Mouse (Mus musculus) hindbrain, embryonic 11.5 days (tissue): ENCODE results near the gene Ticrr. TPM values are rescaled to one million over a fixed set of nuclear protein-coding genes. Genes with fewer than 3 reads are reported as not detected.

Source experiments
- ATAC-seq: fragments of 200-750 bp; cut with Nextera tagmentation; 2 replicates; pipeline ENCODE4 v1.8.0; 2017; ENCODE audit warnings: mild to moderate bottlenecking, moderate TSS enrichment, moderate library complexity; ENCODE audit not compliant: low FRiP score
- DNase-seq: peaks from one replicate; pipeline ENCODE4 v3.0.0-alpha.2; 2015; ENCODE audit warnings: low spot score
- H3K27ac ChIP-seq: fragments of 300-500 bp; sonication (generic); 2 replicates; pipeline ENCODE4 v1.5.1; 2014; ENCODE audit warnings: mild to moderate bottlenecking, low read depth, low read length
- H3K27me3 ChIP-seq: fragments of 300-500 bp; sonication (generic); 2 replicates; pipeline ENCODE4 v1.6.1; 2014; ENCODE audit warnings: mild to moderate bottlenecking, low read length, moderate library complexity, mixed read lengths; ENCODE audit not compliant: control insufficient read depth, insufficient read depth
- H3K36me3 ChIP-seq: fragments of 300-500 bp; sonication (generic); 2 replicates; pipeline ENCODE4 v1.6.1; 2014; ENCODE audit warnings: mild to moderate bottlenecking, low read length, moderate library complexity, mixed read lengths; ENCODE audit not compliant: control insufficient read depth, insufficient read depth
- H3K4me1 ChIP-seq: fragments of 300-500 bp; sonication (generic); replicated peaks from 2 replicates; pipeline ENCODE4 v1.6.1; 2014; ENCODE audit warnings: low read length, mixed read lengths; ENCODE audit not compliant: control insufficient read depth, insufficient read depth
- H3K4me2 ChIP-seq: fragments of 300-500 bp; sonication (generic); replicated peaks from 2 replicates; pipeline ENCODE4 v1.6.1; 2014; ENCODE audit warnings: mild to moderate bottlenecking, low read depth, low read length
- H3K4me3 ChIP-seq: fragments of 300-500 bp; sonication (generic); 2 replicates; pipeline ENCODE4 v1.5.1; 2014; ENCODE audit warnings: low read depth, low read length
- H3K9ac ChIP-seq: fragments of 300-500 bp; sonication (generic); 2 replicates; pipeline ENCODE4 v1.6.1; 2014; ENCODE audit warnings: low read depth, low read length
- H3K9me3 ChIP-seq: fragments of 300-500 bp; sonication (generic); 2 replicates; pipeline ENCODE4 v1.6.1; 2016; ENCODE audit warnings: low read length; ENCODE audit not compliant: control insufficient read depth
- WGBS: fragments of 180-500 bp; shearing (Covaris S2); extraction: QIAGEN DNeasy Blood & Tissue Kit; methylation state at CpG from one replicate; pipeline ENCODE4 v1.1.7; 2014; 5-methylcytosine and 5-hydroxymethylcytosine counted together
- polyA plus RNA-seq: library from polyadenylated mRNA; unstranded; fragments of >200 nt; fragmentation: Nextera tagmentation; extraction: Ambion mirVana; gene quantifications from 2 replicates; pipeline ENCODE4 v1.2.1, GENCODE M21; 2014

The Ticrr gene
- polyA plus RNA-seq, 1 experiment from 2014 or later = 16.6 TPM

GRCm38 (mm10) chr7:79710831-79711230 is 50.8 kb downstream of the Ticrr start:
- ATAC-seq = no peak

DNA sequence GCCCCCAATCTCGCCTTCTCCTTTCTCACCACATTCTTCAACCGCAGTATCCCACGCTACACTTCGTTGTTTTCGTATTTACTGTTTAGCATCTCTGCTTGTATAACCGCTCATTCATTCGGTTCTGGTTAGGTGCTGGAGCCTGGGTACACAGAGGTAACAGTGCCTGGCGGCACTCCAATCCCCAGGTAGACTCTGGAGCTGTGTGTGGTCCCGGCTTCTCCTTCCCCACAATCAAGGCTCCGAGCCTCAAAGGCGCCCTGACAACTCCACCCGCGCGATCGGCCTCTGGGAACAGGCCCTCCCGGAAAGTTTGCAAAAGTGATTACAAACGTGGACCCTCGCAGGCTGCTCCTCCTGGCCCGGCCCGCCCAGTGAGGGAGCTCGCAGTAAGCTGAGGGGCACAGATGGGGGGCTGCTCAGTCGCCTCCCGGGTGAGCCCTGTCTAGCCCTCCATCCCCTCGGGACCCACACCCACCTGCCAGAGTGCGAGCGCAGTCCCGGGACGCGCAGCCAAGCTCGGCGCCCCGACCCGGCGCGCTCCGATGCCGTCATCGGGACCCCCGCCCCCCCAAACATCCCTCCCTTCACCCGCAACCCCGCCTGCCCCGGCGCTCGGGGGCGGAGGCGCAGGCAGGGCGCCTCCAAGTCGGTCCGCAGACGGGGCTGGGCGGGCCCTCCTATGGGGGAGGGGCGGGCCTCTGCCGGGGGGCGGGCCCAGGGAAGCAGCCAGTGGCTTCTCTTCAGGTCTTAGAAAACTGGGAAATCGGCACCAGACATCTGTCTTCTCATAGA is 55.4 kb downstream of the Ticrr start, which contains the start of gene Kif7:
TSS of gene Kif7 (minus strand) at position 534 of the 795 bp plus-strand sequence.
- H3K36me3 ChIP-seq = no peaks in the 10 kb centered on the region

More at GRCm38 (mm10) chr7:79710831-79711230, 50.8 kb downstream of the Ticrr start:
- peak overlapping the region; percentile 53 for H3K4me2 ChIP-seq
- H3K4me3 ChIP-seq = peak overlapping the region; percentile 37
- 28% methylated on average over 17 of the region's 17 CpGs for WGBS
- H3K27ac ChIP-seq = no peak overlapping the region
- 0 out of 2 replicates have a peak, but pooled peaks cover 2% of the 10 kb centered on the region for H3K36me3 ChIP-seq
- H3K9ac ChIP-seq = peak overlapping the region; percentile 47; the same call in 1 of the 2 replicates
- DNase-seq = no peak
- no peaks in the 10 kb centered on the region for H3K4me1 ChIP-seq
- peaks cover 2% of the 10 kb centered on the region; the same call in 1 of the 2 replicates for H3K27me3 ChIP-seq
- H3K9me3 ChIP-seq = no peaks in the 10 kb centered on the region

GRCm38 (mm10) chr7:79721386-79721977 is 61.5 kb downstream of the Ticrr start:
- peak; percentile 78 for ATAC-seq
- DNase-seq = peak; percentile 71
- H3K4me3 ChIP-seq = peak overlapping the region; percentile 38
- peaks cover 14% of the 10 kb centered on the region for H3K27me3 ChIP-seq
- no peaks in the 10 kb centered on the region for H3K4me1 ChIP-seq
- no peak overlapping the region for H3K27ac ChIP-seq
- H3K4me2 ChIP-seq = peak overlapping the region; percentile 74
- no peaks in the 10 kb centered on the region for H3K36me3 ChIP-seq
- peak overlapping the region; percentile 53 for H3K9ac ChIP-seq
- no peaks in the 10 kb centered on the region for H3K9me3 ChIP-seq
- WGBS = under 1% methylated on average over 46 of the region's 48 CpGs

More for the DNA sequence above, 55.4 kb downstream of the Ticrr start, which contains the start of gene Kif7:
- H3K9me3 ChIP-seq = no peaks in the 10 kb centered on the region
- H3K27ac ChIP-seq = no peak within 1 kb of the TSS
- H3K4me3 ChIP-seq = peak within 1 kb of the TSS; percentile 73
- peaks cover 2% of the 10 kb centered on the region; the same call in 1 of the 2 replicates for H3K27me3 ChIP-seq
- H3K9ac ChIP-seq = peak within 1 kb of the TSS; percentile 37
- DNase-seq = peak; percentile 90
- peak; percentile 90 for ATAC-seq
- under 1% methylated on average over 48 of the region's 55 CpGs for WGBS
- H3K4me2 ChIP-seq = peak within 1 kb of the TSS; percentile 89
- H3K4me1 ChIP-seq = no peaks in the 10 kb centered on the region

DNA sequence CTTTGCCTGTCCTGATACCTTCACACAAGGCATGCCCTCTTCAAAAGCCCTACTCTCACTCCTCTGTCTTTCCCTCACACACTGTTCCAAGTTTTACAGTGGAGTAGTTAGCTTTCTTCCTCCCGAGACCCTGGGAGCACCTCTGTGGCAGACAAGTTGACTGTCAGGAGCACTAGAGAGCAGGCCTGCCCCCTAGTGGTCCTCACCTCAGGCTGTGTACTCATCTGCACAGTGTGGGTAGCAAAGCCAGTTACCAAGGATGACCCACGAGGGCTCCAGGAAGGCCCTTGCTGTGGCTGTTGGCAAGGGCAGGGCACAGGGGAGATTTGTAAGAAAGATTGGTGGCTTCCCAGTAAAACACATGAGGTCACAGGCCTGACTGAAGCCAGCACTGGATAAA is 67.1 kb downstream of the Ticrr start:
- no peaks in the 10 kb centered on the region for H3K36me3 ChIP-seq
- ATAC-seq (no peak), DNase-seq (peak; percentile 70)
- H3K4me2 ChIP-seq = no peak overlapping the region
- no peaks in the 10 kb centered on the region for H3K9me3 ChIP-seq
- WGBS = 31% methylated on average over 2 of the region's 2 CpGs
- H3K27ac ChIP-seq = no peak overlapping the region
- peaks cover 9% of the 10 kb centered on the region; the same call in 1 of the 2 replicates for H3K27me3 ChIP-seq
- H3K9ac ChIP-seq = no peak overlapping the region
- no peaks in the 10 kb centered on the region for H3K4me1 ChIP-seq
- no peak overlapping the region for H3K4me3 ChIP-seq

GRCm38 (mm10) chr7:79728219-79728618 is 68.2 kb downstream of the Ticrr start:
- Histone ChIP-seq H3K27me3 (no peaks in the 10 kb centered on the region; the same call in 1 of the 2 replicates), H3K4me2 (no peak overlapping the region), H3K27ac (no peak overlapping the region), H3K4me3 (no peak overlapping the region), H3K9ac (no peak overlapping the region), H3K36me3 (no peaks in the 10 kb centered on the region), H3K4me1 (no peaks in the 10 kb centered on the region), H3K9me3 (no peaks in the 10 kb centered on the region)
- ATAC-seq (no peak; the same call in 1 of the 2 replicates), DNase-seq (peak; percentile 87)
- WGBS = 33% methylated on average over 6 of the region's 6 CpGs

DNA sequence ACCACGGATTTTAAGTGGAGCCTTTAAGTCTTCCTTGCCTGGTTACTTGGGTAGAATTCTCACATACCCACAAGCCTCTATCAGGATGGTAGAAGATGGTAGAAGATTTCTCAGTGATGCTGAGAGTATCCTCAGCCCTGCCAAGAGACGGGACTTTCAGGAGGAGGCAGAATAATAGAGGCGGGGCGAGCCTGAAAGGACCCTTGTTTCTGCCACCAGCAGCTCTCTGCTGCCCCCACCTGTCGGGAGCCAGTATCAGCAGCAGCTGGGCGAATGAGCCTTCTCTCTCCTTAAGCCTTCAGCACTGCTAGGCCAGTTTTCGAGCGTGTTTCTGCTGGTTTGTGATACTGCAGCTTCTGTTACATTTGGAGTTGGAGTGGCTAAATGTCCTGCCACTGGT is 69.2 kb downstream of the Ticrr start:
- no peaks in the 10 kb centered on the region for H3K36me3 ChIP-seq
- DNase-seq = peak; percentile 89
- WGBS = 8% methylated on average over 8 of the region's 8 CpGs
- ATAC-seq = peak; percentile 33; the same call in 1 of the 2 replicates
- no peaks in the 10 kb centered on the region for H3K27me3 ChIP-seq
- H3K4me3 ChIP-seq = no peak overlapping the region
- no peak overlapping the region for H3K4me2 ChIP-seq
- no peaks in the 10 kb centered on the region for H3K4me1 ChIP-seq
- H3K27ac ChIP-seq = no peak overlapping the region
- H3K9ac ChIP-seq = no peak overlapping the region
- H3K9me3 ChIP-seq = no peaks in the 10 kb centered on the region

DNA sequence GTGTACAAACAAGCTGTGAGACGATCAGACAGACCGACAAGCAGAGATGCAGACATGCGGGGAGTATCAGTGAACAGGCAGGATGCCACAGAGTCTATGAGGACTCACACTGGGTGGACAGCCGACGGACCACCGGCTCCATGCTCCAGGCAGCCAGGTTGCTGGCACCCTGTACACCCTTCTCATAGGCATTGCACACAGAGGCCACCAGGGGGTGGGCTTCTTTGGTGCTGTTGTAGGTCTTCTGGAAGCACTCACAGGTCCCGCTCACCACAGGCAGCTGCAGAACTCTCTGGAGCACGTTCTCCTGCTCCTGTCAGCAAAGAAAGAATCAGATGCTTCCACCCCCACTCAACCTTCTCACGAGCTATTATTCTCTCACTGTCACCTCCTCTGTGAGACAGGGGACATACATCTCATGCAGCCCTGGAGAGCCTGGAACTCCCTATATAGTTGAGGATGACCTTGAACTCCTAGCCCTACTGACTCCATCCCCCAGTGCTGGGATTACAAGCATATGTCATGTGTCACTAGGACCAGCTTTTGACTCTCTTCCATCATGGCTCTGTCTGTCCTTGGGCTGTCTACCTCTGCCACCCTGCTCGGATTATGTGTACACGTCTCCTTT is 69.9 kb downstream of the Ticrr start:
- Histone ChIP-seq H3K4me1 (no peaks in the 10 kb centered on the region), H3K4me3 (no peak overlapping the region), H3K9ac (no peak overlapping the region), H3K9me3 (no peaks in the 10 kb centered on the region), H3K27ac (no peak overlapping the region), H3K36me3 (no peaks in the 10 kb centered on the region), H3K27me3 (no peaks in the 10 kb centered on the region), H3K4me2 (no peak overlapping the region)
- WGBS = 68% methylated on average over 11 of the region's 11 CpGs
- peak; percentile 33 for DNase-seq
- no peak for ATAC-seq

DNA sequence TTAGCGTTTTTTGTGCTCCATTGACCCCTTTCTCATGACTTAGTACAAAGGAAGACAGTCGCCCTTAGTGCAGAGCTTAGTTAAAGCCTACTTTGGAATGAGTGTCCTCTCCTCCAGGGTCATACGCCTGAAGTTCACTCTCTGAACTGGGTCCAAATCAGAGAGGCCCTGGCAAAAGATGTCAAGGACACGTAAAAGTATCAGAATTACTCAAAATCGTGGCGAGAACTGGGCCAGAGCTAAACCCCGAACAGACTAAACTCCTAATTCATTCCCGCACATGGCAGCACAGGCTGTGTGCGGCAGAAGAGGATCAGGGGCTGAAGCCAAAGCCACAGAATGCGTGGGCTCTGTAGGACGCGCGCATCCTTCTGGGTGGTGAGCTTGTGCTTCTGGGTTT is 71.4 kb downstream of the Ticrr start:
- Histone ChIP-seq H3K36me3 (no peaks in the 10 kb centered on the region), H3K9ac (no peak overlapping the region), H3K27ac (no peak overlapping the region), H3K4me1 (no peaks in the 10 kb centered on the region), H3K4me3 (no peak overlapping the region), H3K4me2 (no peak overlapping the region), H3K27me3 (no peaks in the 10 kb centered on the region), H3K9me3 (no peaks in the 10 kb centered on the region)
- no peak for ATAC-seq
- WGBS = 81% methylated on average over 13 of the region's 13 CpGs
- no peak for DNase-seq
